Mouse (Mus musculus): Measurements from ENCODE around the gene Retreg2.

DNA sequence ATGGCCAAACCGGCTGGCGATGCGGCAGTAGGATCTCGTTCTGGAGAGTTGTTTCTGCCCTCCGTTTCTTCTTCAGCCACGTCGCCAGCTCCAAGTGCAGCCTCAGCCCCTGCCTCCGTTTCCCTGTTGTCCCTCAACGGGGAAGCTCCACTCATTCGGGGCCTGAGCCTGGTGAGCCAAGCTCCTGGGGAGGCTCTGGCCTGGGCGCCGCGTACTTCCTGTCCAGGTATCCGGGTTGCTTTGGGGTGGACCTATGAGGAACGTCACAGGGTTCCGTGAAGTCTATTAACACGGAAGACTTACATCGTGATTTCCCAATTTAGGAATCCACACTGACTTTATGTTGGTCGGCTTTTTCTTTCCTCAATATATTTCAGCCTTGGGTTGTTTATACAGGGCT, 49.9 kb downstream of the Retreg2 start:
- TF ChIP-seq POLR2A (IDR thresholded peaks at IDR 0.05; ENCODE audit: insufficient read length, low read depth): no peak
- no peak for TF ChIP-seq MAX (IDR thresholded peaks at IDR 0.05; ENCODE audit: low read depth)
- TF ChIP-seq USF1 (IDR thresholded peaks at IDR 0.05; ENCODE audit: low read depth): no peak
- TF ChIP-seq CEBPB (IDR thresholded peaks at IDR 0.05; ENCODE audit: insufficient read depth, poor library complexity, severe bottlenecking): no peak
- no peak for TF ChIP-seq SRF (IDR thresholded peaks at IDR 0.05; ENCODE audit: control insufficient read depth, insufficient read length, low read depth)
- TF ChIP-seq POLR2AphosphoS2 (IDR thresholded peaks at IDR 0.05; ENCODE audit: insufficient read length, low read depth): no peak
- TF ChIP-seq TCF12 (IDR thresholded peaks at IDR 0.05; ENCODE audit: insufficient read depth, poor library complexity, severe bottlenecking): no peak
- TF ChIP-seq E2F4 (IDR thresholded peaks at IDR 0.05; ENCODE audit: insufficient read depth): no peak
- no peak for TF ChIP-seq MYOG (IDR thresholded peaks at IDR 0.05; ENCODE audit: control insufficient read depth in 1 of 3, insufficient read depth in 1 of 3, insufficient read length in 2 of 3, low read depth in 2 of 3)
- TF ChIP-seq MYOD1 (IDR thresholded peaks at IDR 0.05; ENCODE audit: control insufficient read depth in 1 of 3, insufficient read length in 2 of 3, low read depth in 2 of 3): no peak
- no peak for TF ChIP-seq TCF3 (IDR thresholded peaks at IDR 0.05; ENCODE audit: insufficient read length, low read depth)
- no peak for TF ChIP-seq REST (IDR thresholded peaks at IDR 0.05; ENCODE audit: insufficient read depth, insufficient read length)
